Mouse (Mus musculus) liver, adult 2 months (tissue): ENCODE data around the gene Wbp1l. TPM values are rescaled to one million over a fixed set of nuclear protein-coding genes. Genes with fewer than 3 reads are reported as not detected.

ENCODE experiments used
- DNase-seq: peaks from one replicate; pipeline ENCODE4 v3.0.0-alpha.2; 2011; ENCODE audit warnings: low read depth, low spot score; ENCODE audit errors: extremely low read depth
- H3K27ac ChIP-seq: fragments of 200-500 bp; replicated peaks from 2 replicates; pipeline ENCODE4 v1.5.1; 2012; ENCODE audit warnings: low read depth, mild to moderate bottlenecking, control low read depth, inconsistent platforms, low read length; ENCODE audit not compliant: insufficient read depth
- H3K27me3 ChIP-seq: fragments of 200-500 bp; 2 replicates; pipeline ENCODE4 v1.6.1; 2012; ENCODE audit warnings: mild to moderate bottlenecking, moderate library complexity, low read length, inconsistent platforms; ENCODE audit not compliant: control insufficient read depth, insufficient read depth
- H3K36me3 ChIP-seq: fragments of 200-500 bp; 2 replicates; pipeline ENCODE4 v1.6.1; 2012; ENCODE audit warnings: low read length, inconsistent platforms; ENCODE audit not compliant: control insufficient read depth, insufficient read depth
- H3K4me1 ChIP-seq: fragments of 200-500 bp; 2 replicates; pipeline ENCODE4 v1.6.1; 2011; ENCODE audit warnings: low read length; ENCODE audit not compliant: control insufficient read depth, insufficient read depth
- H3K4me3 ChIP-seq: fragments of 200-500 bp; 2 replicates; pipeline ENCODE4 v1.5.1; 2011; ENCODE audit warnings: low read depth, mild to moderate bottlenecking, control low read depth, low read length, moderate library complexity; ENCODE audit not compliant: insufficient read depth
- H3K79me2 ChIP-seq: fragments of 200-500 bp; 2 replicates; pipeline ENCODE4 v1.6.1; 2012; ENCODE audit warnings: inconsistent platforms, mild to moderate bottlenecking, low read length, moderate library complexity; ENCODE audit not compliant: control insufficient read depth, insufficient read depth
- H3K9ac ChIP-seq: fragments of 200-500 bp; 2 replicates; pipeline ENCODE4 v1.6.1; 2012; ENCODE audit warnings: low read depth, mild to moderate bottlenecking, control low read depth, inconsistent platforms, low read length
- CTCF ChIP-seq: fragments of 200-500 bp; IDR thresholded peaks from 2 replicates; pipeline ENCODE4 v1.5.1; 2011; ENCODE audit warnings: low read depth, low read length, control low read depth
- POLR2A ChIP-seq: fragments of 200-500 bp; IDR thresholded peaks from 2 replicates; pipeline ENCODE4 v1.6.1; 2011; ENCODE audit warnings: low read length, control low read depth; ENCODE audit not compliant: insufficient read depth; ENCODE audit errors: extremely low read depth
- WGBS: fragments of 180-500 bp; shearing (Covaris S2); methylation state at CpG from one replicate; pipeline ENCODE4 v1.1.7; 2018; 5-methylcytosine and 5-hydroxymethylcytosine counted together
- polyA plus RNA-seq: library from polyadenylated mRNA; depleted of rRNA; stranded (reverse); fragments of >200 nt; gene quantifications from 2 replicates; pipeline ENCODE4 v1.2.3, GENCODE M21; 2012
- total RNA-seq: library from RNA; depleted of rRNA; stranded (reverse); fragments of >200 nt; gene quantifications from 2 replicates; pipeline ENCODE4 v1.2.3, GENCODE M21; 2014

Wbp1l gene
- total and polyA plus RNA-seq, 2 experiments, result 66.7 to 140 TPM

DNA sequence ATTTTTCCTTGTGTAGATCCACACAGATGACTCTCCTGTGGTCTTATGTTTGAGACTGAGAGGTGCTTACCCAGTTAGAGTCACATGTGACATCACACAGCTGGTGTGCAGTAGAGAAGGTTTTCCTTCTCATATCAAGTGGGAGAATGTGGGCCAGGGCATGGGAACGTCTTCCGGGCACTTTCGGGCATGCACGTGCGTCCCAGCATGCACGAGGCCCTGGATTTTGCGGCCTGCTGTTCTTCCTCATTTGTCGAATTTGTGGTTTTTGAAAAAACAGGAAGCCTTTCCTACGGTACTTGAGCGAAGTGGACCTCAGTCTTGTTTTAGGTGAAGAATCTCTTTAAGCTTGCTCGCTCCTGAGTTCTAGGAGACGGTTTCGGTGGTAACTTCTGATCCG is 49.7 kb downstream of the Wbp1l start:
- H3K4me3 ChIP-seq, result no peak overlapping the region
- H3K27me3 ChIP-seq, result no peaks in the 10 kb centered on the region
- H3K36me3 ChIP-seq, result peaks cover 30% of the 10 kb centered on the region
- no peak for DNase-seq
- TF ChIP-seq POLR2A (no peak), CTCF (no peak)
- H3K79me2 ChIP-seq, result peaks cover 15% of the 10 kb centered on the region; the same call in 1 of the 2 replicates
- peaks cover 27% of the 10 kb centered on the region for H3K4me1 ChIP-seq
- no peak overlapping the region for H3K27ac ChIP-seq
- 83% methylated on average over 14 of the region's 14 CpGs for WGBS
- H3K9ac ChIP-seq, result no peak overlapping the region

DNA sequence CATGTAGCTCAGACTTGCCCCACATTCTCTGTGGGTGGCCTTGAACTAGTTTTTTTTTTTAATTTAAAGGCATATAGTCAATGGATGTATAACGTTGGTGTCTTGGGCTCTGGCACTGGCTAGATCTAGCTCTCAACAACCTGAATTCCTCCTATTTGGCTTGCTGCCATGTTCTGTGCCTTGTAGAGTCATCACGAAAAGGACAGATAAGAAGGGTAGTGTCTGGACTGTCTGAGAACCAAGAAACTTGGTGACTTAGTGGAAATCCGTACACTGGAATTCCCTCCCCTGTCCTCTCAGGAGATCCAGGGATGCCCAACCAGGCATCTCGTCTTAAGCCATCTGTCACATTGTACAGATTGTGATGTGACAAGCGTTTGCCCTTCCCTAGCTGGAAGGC is 54.3 kb downstream of the Wbp1l start:
- Histone ChIP-seq H3K27me3 (no peaks in the 10 kb centered on the region), H3K27ac (no peak overlapping the region), H3K36me3 (peaks cover 43% of the 10 kb centered on the region), H3K4me1 (peaks cover 6% of the 10 kb centered on the region), H3K9ac (no peak overlapping the region), H3K4me3 (no peak overlapping the region), H3K79me2 (peaks cover 4% of the 10 kb centered on the region; the same call in 1 of the 2 replicates)
- TF ChIP-seq POLR2A, result no peak
- TF ChIP-seq CTCF, result no peak
- no peak for DNase-seq
- WGBS, result 77% methylated on average over 5 of the region's 5 CpGs

DNA sequence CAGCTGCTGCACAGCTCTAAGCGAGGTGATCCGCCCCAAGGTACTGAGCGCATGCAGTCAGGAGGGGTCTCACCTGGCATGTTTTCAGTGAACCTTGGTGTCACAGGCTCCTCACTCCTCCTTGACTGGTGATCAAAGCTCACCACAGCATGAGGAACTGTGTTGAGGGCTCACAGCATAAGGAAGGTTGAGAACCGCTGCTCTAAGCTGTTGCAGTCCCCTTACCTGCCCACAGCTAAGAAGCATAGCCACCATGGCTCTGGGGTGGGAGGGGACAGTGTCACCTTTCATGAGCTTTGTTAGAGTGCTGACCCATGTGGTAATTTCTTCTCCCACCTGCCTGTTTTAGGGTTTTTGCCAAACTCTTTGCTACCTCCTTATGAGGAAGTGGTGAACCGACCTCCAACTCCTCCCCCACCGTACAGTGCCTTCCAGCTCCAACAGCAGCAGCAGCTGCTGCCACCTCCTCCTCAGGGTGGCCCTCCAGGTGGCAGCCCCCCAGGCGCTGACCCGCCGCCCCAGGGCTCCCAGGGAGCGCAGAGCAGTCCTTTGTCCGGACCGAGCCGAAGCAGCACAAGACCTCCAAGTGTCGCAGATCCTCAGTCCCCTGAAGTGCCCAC is 54.8 kb downstream of the Wbp1l start:
- peaks cover 39% of the 10 kb centered on the region for H3K36me3 ChIP-seq

DNA sequence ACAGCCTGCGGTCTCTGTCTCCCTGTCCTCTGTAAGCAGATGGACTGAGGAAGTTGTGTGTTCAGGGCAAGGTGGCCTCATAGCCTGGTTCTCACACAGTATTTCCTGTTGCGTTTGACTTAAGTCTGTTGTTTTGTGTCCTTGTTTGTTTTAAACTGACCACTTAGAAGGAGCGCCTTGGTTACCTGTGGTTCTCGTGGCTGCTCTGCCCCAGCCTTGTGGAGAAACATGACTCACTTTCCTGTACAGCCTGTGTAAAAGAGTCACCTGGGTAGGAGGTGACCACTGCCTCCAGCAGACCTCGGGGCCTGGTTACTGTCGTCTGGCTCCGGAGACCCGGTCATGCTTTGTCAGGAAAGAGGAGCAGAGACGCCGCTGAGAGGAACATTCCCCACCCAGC is 56.7 kb downstream of the Wbp1l start:
- H3K9ac ChIP-seq, result no peak overlapping the region
- H3K27ac ChIP-seq, result no peak overlapping the region
- no peak for DNase-seq
- H3K4me3 ChIP-seq, result no peak overlapping the region
- no peaks in the 10 kb centered on the region for H3K27me3 ChIP-seq
- no peaks in the 10 kb centered on the region for H3K79me2 ChIP-seq
- peaks cover 23% of the 10 kb centered on the region for H3K4me1 ChIP-seq
- TF ChIP-seq CTCF (no peak), POLR2A (no peak)
- peaks cover 33% of the 10 kb centered on the region for H3K36me3 ChIP-seq
- WGBS, result 94% methylated on average over 10 of the region's 10 CpGs

More for the DNA sequence above, 54.8 kb downstream of the Wbp1l start:
- no peak overlapping the region for H3K27ac ChIP-seq
- H3K79me2 ChIP-seq, result peaks cover under 1% of the 10 kb centered on the region; the same call in 1 of the 2 replicates
- H3K27me3 ChIP-seq, result no peaks in the 10 kb centered on the region
- TF ChIP-seq CTCF, result no peak
- TF ChIP-seq POLR2A, result no peak
- no peak overlapping the region for H3K9ac ChIP-seq
- H3K4me3 ChIP-seq, result no peak overlapping the region
- H3K4me1 ChIP-seq, result peaks cover 9% of the 10 kb centered on the region
- no peak for DNase-seq
- 94% methylated on average over 14 of the region's 14 CpGs for WGBS

DNA sequence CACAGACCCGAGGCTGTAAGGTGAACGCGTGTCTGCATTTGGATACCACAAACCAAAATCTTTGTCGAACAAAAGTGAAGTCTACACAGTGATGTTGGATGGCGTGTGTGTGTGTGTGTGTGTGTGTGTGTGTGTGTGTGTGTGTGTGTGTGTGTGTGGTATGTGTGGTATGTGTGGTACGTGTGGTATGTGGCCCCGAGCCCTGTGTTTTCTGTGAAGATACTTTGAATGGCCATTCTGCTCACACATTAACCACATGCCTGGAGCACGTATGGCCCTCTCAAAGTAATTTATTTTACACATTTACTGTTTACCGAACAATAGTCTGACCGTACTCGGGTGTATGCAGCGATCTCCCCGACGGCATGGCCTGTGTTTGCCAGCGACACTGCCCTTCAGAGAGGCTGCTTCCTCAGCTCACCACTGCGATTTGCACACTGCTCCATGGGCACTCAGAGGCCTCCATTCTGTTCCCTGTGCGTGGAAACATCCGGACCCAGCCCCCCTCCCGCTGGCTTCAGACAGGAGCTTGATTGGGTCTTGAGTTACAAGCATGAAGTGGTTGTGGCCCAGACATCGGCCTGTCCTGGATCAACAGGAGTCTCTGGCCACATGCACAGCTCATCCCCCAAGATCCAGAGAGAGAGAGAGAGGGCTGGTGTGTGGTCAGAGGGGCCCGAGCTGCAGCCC is 57.4 kb downstream of the Wbp1l start:
- Histone ChIP-seq H3K27me3 (no peaks in the 10 kb centered on the region), H3K9ac (no peak overlapping the region), H3K36me3 (peaks cover 33% of the 10 kb centered on the region), H3K27ac (no peak overlapping the region), H3K4me3 (no peak overlapping the region), H3K79me2 (no peaks in the 10 kb centered on the region), H3K4me1 (peaks cover 24% of the 10 kb centered on the region)
- 92% methylated on average over 21 of the region's 21 CpGs for WGBS
- TF ChIP-seq CTCF, result no peak
- TF ChIP-seq POLR2A, result no peak
- no peak for DNase-seq
